8 mouse cellular contexts compared by ENCODE assay signal in genomic region chr2:31670551-31671035, GRCm38 (mm10). TPM values are rescaled to one million over a fixed set of nuclear protein-coding genes. Genes with fewer than 3 reads are reported as not detected.
DNase-seq lines count a peak whose midpoint lies in the region; ATAC-seq lines count a peak whose summit lies in the region.

Exosc2 (plus strand) TSS chr2:31670715.

- DNase-seq in adrenal gland, adult (ENCODE audit: inconsistent age in 2 of 2, low spot score in 1 of 2) = peak; percentile 92 to 97
- DNase-seq in embryo, embryonic 10.5 days (ENCODE audit: low spot score) = peak; percentile 98
- peak; percentile 88 for DNase-seq in gastrocnemius, postnatal 14 days
- DNase-seq in left cerebral cortex, postnatal 10 days (ENCODE audit: extremely low spot score in 1 of 2, low spot score in 2 of 2) = peak; percentile 93 to 94
- DNase-seq in right cerebral cortex, postnatal 25 days = peak; percentile 88
- peak; percentile 88 to 91 for DNase-seq in urinary bladder, postnatal 4 days (ENCODE audit: low spot score in 2 of 2)

- intact Hi-C loops in gastrocnemius, postnatal 14 days (cut with DNase I; ENCODE audit: low total_unique reads) = no loop called here
- intact Hi-C loops in left cerebral cortex, postnatal 10 days (cut with DNase I) = loop anchor here (5.0 kb wide), 1 partner anchor 188 kb away; no protein-coding TSS in a partner anchor

- ATAC-seq in inflammation-experienced regulatory T-cells, adult 6 months = peak; percentile 97
- ATAC-seq in megakaryocyte-erythroid progenitor cell, adult 5-6 weeks (replicated peaks; ENCODE audit: low FRiP score, low TSS enrichment, poor library complexity, severe bottlenecking) = peak; percentile 95

RNA-seq across cellular contexts. Expression of gene Exosc2, which starts in this region (rescaled TPM):
- 1 to 10 TPM; 7.8 to 8.5 TPM for total RNA-seq in gastrocnemius, postnatal 14 days (2021)
- polyA plus RNA-seq in inflammation-experienced regulatory T-cells, adult 6 months (2017; shearing (Covaris generic)) = 10 to 100 TPM; 31.9 to 50.4 (median 42.6) TPM
- 10 to 100 TPM; 24.2 to 26.3 TPM for total RNA-seq in left cerebral cortex, postnatal 10 days (2021)
- total RNA-seq in megakaryocyte-erythroid progenitor cell, adult 5-6 weeks (2014; fragmentation: Nextera tagmentation) = 89.1 and 94.6 TPM in 2 replicates
- total RNA-seq in megakaryocyte-erythroid progenitor cell, adult 5-6 weeks (2017) = 115 and 151 TPM in 2 replicates

Comparison
In these comparisons a context has a peak if more than half of its experiments do, and no peak if none do; other contexts are left out.
1. Peak in every context shown above with its lines: DNase-seq and ATAC-seq.